Mouse (Mus musculus): ENCODE measurements at regions not wholly inside any gene's neighbourhood (a gene's known extent, or its start where the extent isn't known, plus 50 kb on each side); places are given as distances from the start of the nearest gene placed in this dataset.

DNA sequence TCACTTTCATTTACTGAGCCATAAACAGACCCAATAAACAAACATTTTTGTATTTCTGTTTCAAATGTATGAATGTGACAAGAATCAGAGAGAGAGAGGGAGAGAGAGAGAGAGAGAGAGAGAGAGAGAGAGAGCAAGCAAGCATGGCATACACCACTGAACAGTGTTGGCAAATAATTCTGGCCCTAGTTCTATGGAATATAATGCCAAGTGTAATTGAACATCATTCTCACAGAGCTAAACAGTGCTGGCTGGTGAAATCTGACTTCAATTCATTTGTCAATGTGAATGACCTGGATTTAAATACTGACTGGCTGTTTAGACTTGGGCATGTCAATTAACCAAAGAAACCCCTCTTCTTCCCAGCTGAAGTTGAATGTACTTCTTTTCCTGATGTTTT is 308.9 kb upstream of the Pdzrn3 start:
- TF ChIP-seq POLR2A (IDR thresholded peaks at IDR 0.05; ENCODE audit: borderline replicate concordance, extremely low read depth, insufficient read depth, insufficient read length, poor library complexity, severe bottlenecking) (no peak), CTCF (IDR thresholded peaks at IDR 0.05; ENCODE audit: borderline replicate concordance, extremely low read depth, insufficient read depth, insufficient read length) (no peak)
